Mouse (Mus musculus) megakaryocyte, embryonic 14.5 days (primary cell): ENCODE results near the gene Prr18.

ENCODE experiments used
- FLI1 ChIP-seq: IDR thresholded peaks from 2 replicates; pipeline ENCODE4 v1.6.1; 2012; ENCODE audit warnings: low read length, inconsistent platforms, mixed read lengths
- GATA1 ChIP-seq: IDR thresholded peaks from 3 replicates; pipeline ENCODE4 v1.6.1; 2012; ENCODE audit warnings: mixed read lengths, low read length, inconsistent platforms, borderline replicate concordance

DNA sequence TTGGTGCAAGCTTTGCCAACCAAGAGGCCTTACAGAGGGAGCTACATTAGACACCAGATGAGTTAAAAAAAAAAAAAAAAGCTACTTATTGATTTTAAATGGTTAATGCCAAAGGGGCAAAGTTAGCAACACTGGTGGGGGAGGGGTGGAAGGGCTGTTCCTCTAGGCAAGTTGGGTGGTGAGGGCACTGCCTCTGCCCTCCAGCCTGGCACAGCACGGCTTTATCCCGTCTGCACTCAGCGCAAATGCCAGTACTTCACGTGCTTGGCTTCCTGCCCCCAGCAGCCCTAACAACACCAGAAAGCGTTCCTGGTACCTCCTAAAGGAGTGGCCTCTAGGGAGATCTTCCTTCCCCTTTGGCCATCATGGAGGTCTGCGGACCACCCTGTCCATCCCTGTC lies 6.2 kb downstream of the Prr18 start:
- TF ChIP-seq GATA1 (no peak), FLI1 (no peak)
